Mouse (Mus musculus): ENCODE measurements at regions not wholly inside any gene's neighbourhood (a gene's known extent, or its start where the extent isn't known, plus 50 kb on each side); places are given as distances from the start of the nearest gene placed in this dataset.

DNA sequence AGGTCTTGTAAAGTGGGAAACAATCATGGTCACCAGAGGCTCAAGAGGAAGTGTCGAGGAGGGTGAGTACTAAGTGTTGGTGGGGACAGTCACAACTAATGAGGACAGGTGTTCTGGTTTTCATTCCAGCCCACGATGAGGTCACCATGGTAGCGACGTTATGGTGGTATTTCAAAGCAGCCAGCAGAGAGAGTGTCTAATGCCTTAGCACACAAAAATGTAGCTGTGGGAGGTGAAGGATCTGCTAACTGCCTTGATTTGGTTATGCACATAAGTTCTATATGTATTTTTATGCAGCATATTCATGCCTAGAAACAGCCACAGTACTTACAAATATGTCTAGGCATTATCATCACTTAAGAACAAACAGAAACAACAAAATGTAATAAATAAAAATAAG, 151.0 kb upstream of the Cdh5 start:
- no peak for TF ChIP-seq CTCF (IDR thresholded peaks at IDR 0.05; ENCODE audit: borderline replicate concordance, control insufficient read depth, extremely low read depth, insufficient read depth, low read length, poor library complexity)
- TF ChIP-seq POLR2A (IDR thresholded peaks at IDR 0.05; ENCODE audit: control insufficient read depth, extremely low read depth, insufficient read depth, low read length, poor library complexity), result no peak

Measured in thymus, adult 2 months (tissue).